Mouse (Mus musculus): Measurements from ENCODE around the gene Gk5. TPM values are rescaled to one million over a fixed set of nuclear protein-coding genes. Genes with fewer than 3 reads are reported as not detected.
"Not testable (repeated sequence)": the region's sequence is repeated elsewhere in the genome, so short reads cannot be mapped to it uniquely, and the experiment has no call there.

The Gk5 gene
- not detected in 2 replicates for polyA plus RNA-seq (2012; ENCODE audit: insufficient read depth, insufficient read length, low replicate concordance, missing spikeins)

- WGBS: under 1% methylated on average over 76 of the region's 76 CpGs
- Histone ChIP-seq H3K4me1 (ENCODE audit: control insufficient read depth, insufficient read depth, low read length) (no peaks in the 10 kb centered on the region; the same call in 1 of the 2 replicates), H3K4me3 (ENCODE audit: insufficient read depth, low read depth, low read length) (peak within 1 kb of the TSS; percentile 76), H3K27ac (ENCODE audit: insufficient read depth, low read depth, low read length) (no peak within 1 kb of the TSS)
- peak; percentile 68 for TF ChIP-seq POLR2A (IDR thresholded peaks at IDR 0.05; ENCODE audit: insufficient read depth, low read depth, low read length)
- no peak for TF ChIP-seq CTCF (IDR thresholded peaks at IDR 0.05; ENCODE audit: insufficient read depth, low read depth, low read length)
Observed at GRCm38 (mm10) chr9:96118861-96119772, at the start of gene Gk5. TSS of gene Gk5 (plus strand) at chr9:96119362.

GRCm38 (mm10) chr9:96078752-96079315 lies 40.3 kb upstream of the Gk5 start:
- no peak overlapping the region for H3K4me3 ChIP-seq (ENCODE audit: insufficient read depth, low read depth, low read length)
- H3K27ac ChIP-seq (ENCODE audit: insufficient read depth, low read depth, low read length): no peak overlapping the region
- TF ChIP-seq CTCF (IDR thresholded peaks at IDR 0.05; ENCODE audit: insufficient read depth, low read depth, low read length) (no peak), POLR2A (IDR thresholded peaks at IDR 0.05; ENCODE audit: insufficient read depth, low read depth, low read length) (no peak)
- H3K4me1 ChIP-seq (ENCODE audit: control insufficient read depth, insufficient read depth, low read length): no peaks in the 10 kb centered on the region
- 95% methylated on average over 13 of the region's 13 CpGs for WGBS

GRCm38 (mm10) chr9:96085293-96085692 lies 33.9 kb upstream of the Gk5 start:
- WGBS: 92% methylated on average over 6 of the region's 6 CpGs
- no peaks in the 10 kb centered on the region for H3K4me1 ChIP-seq (ENCODE audit: control insufficient read depth, insufficient read depth, low read length)
- TF ChIP-seq POLR2A (IDR thresholded peaks at IDR 0.05; ENCODE audit: insufficient read depth, low read depth, low read length) (no peak), CTCF (IDR thresholded peaks at IDR 0.05; ENCODE audit: insufficient read depth, low read depth, low read length) (no peak)
- no peak overlapping the region for H3K27ac ChIP-seq (ENCODE audit: insufficient read depth, low read depth, low read length)
- H3K4me3 ChIP-seq (ENCODE audit: insufficient read depth, low read depth, low read length): no peak overlapping the region

GRCm38 (mm10) chr9:96087671-96088070 lies 31.5 kb upstream of the Gk5 start:
- 51% methylated on average over 2 of the region's 2 CpGs for WGBS
- no peak overlapping the region for H3K27ac ChIP-seq (ENCODE audit: insufficient read depth, low read depth, low read length)
- TF ChIP-seq CTCF (IDR thresholded peaks at IDR 0.05; ENCODE audit: insufficient read depth, low read depth, low read length): no peak
- no peak for TF ChIP-seq POLR2A (IDR thresholded peaks at IDR 0.05; ENCODE audit: insufficient read depth, low read depth, low read length)

GRCm38 (mm10) chr9:96088456-96088855 lies 30.7 kb upstream of the Gk5 start:
- not testable (repeated sequence) for H3K27ac ChIP-seq (ENCODE audit: insufficient read depth, low read depth, low read length); H3K4me3 ChIP-seq (ENCODE audit: insufficient read depth, low read depth, low read length); H3K4me1 ChIP-seq (ENCODE audit: control insufficient read depth, insufficient read depth, low read length)
- 53% methylated on average over 3 of the region's 3 CpGs for WGBS

More at GRCm38 (mm10) chr9:96087671-96088070, 31.5 kb upstream of the Gk5 start:
- no peaks in the 10 kb centered on the region for H3K4me1 ChIP-seq (ENCODE audit: control insufficient read depth, insufficient read depth, low read length)
- no peak overlapping the region for H3K4me3 ChIP-seq (ENCODE audit: insufficient read depth, low read depth, low read length)

GRCm38 (mm10) chr9:96092637-96093036 lies 26.5 kb upstream of the Gk5 start:
- not testable (repeated sequence) for H3K4me3 ChIP-seq (ENCODE audit: insufficient read depth, low read depth, low read length); H3K27ac ChIP-seq (ENCODE audit: insufficient read depth, low read depth, low read length); H3K4me1 ChIP-seq (ENCODE audit: control insufficient read depth, insufficient read depth, low read length)
- 92% methylated on average over 10 of the region's 10 CpGs for WGBS

GRCm38 (mm10) chr9:96093221-96093620 lies 25.9 kb upstream of the Gk5 start:
- H3K27ac ChIP-seq (ENCODE audit: insufficient read depth, low read depth, low read length): no peak overlapping the region
- no peak overlapping the region for H3K4me3 ChIP-seq (ENCODE audit: insufficient read depth, low read depth, low read length)
- 95% methylated on average over 1 of the region's 1 CpGs for WGBS
- TF ChIP-seq CTCF (IDR thresholded peaks at IDR 0.05; ENCODE audit: insufficient read depth, low read depth, low read length) (no peak), POLR2A (IDR thresholded peaks at IDR 0.05; ENCODE audit: insufficient read depth, low read depth, low read length) (no peak)
- no peaks in the 10 kb centered on the region for H3K4me1 ChIP-seq (ENCODE audit: control insufficient read depth, insufficient read depth, low read length)

- no peak overlapping the region for H3K27ac ChIP-seq (ENCODE audit: insufficient read depth, low read depth, low read length)
- no peak for TF ChIP-seq POLR2A (IDR thresholded peaks at IDR 0.05; ENCODE audit: insufficient read depth, low read depth, low read length)
- TF ChIP-seq CTCF (IDR thresholded peaks at IDR 0.05; ENCODE audit: insufficient read depth, low read depth, low read length): no peak
- H3K4me1 ChIP-seq (ENCODE audit: control insufficient read depth, insufficient read depth, low read length): no peaks in the 10 kb centered on the region
- H3K4me3 ChIP-seq (ENCODE audit: insufficient read depth, low read depth, low read length): no peak overlapping the region
- WGBS: 51% methylated on average over 1 of the region's 1 CpGs
Observed at GRCm38 (mm10) chr9:96094341-96094740, 24.8 kb upstream of the Gk5 start.

- TF ChIP-seq CTCF (IDR thresholded peaks at IDR 0.05; ENCODE audit: insufficient read depth, low read depth, low read length): no peak
- no peak for TF ChIP-seq POLR2A (IDR thresholded peaks at IDR 0.05; ENCODE audit: insufficient read depth, low read depth, low read length)
- Histone ChIP-seq H3K27ac (ENCODE audit: insufficient read depth, low read depth, low read length) (no peak overlapping the region), H3K4me1 (ENCODE audit: control insufficient read depth, insufficient read depth, low read length) (no peaks in the 10 kb centered on the region), H3K4me3 (ENCODE audit: insufficient read depth, low read depth, low read length) (no peak overlapping the region)
- WGBS: 59% methylated on average over 1 of the region's 1 CpGs
Observed at GRCm38 (mm10) chr9:96095192-96095591, 24.0 kb upstream of the Gk5 start.

Data from olfactory bulb, adult 2 months (tissue).